Mouse (Mus musculus) T-helper 17 cell (primary cell): ENCODE data around the gene Scrn3.

Experiments
- in situ Hi-C, 2 experiments: fragments of 300-600 bp; cut with MboI, MseI; formaldehyde crosslinking; loops; 1 replicate in 1 of 2; 2 replicates in 1 of 2; pipeline ENCODE4 v1.15.1; 2025; ENCODE audit warnings: high pct_unique_total_duplicates in 2 of 2

Scrn3 gene

GRCm38 (mm10) chr2:73273249-73274118 lies 38.9 kb upstream of the Scrn3 start:
- in situ Hi-C loops, result loop anchor here in 1 of 2 experiments (10.0 kb wide), 1 partner anchor 289 kb away; the partner anchor contains the start of genes Gm11084 and Sp3

GRCm38 (mm10) chr2:73274119-73274920 lies 38.1 kb upstream of the Scrn3 start:
- in situ Hi-C loops, result loop anchor here in 1 of 2 experiments (10.0 kb wide), 1 partner anchor 290 kb away; the partner anchor contains the start of genes Gm11084 and Sp3

GRCm38 (mm10) chr2:73275261-73276040 lies 37.0 kb upstream of the Scrn3 start:
- in situ Hi-C loops, result loop anchor here (5.0 to 10.0 kb wide), 2 partner anchors 108 to 291 kb away; partner anchors contain the start of genes Gm11084 (in 1 of the 2) and Sp3 (in 1 of the 2)

GRCm38 (mm10) chr2:73276141-73276571 lies 36.2 kb upstream of the Scrn3 start:
- in situ Hi-C loops, result loop anchor here (5.0 to 10.0 kb wide), 2 partner anchors 109 to 291 kb away; partner anchors contain the start of genes Gm11084 (in 1 of the 2) and Sp3 (in 1 of the 2)

- in situ Hi-C loops, result loop anchor here (5.0 to 10.0 kb wide), 2 partner anchors 110 to 292 kb away; partner anchors contain the start of genes Gm11084 (in 1 of the 2) and Sp3 (in 1 of the 2)
Measured at GRCm38 (mm10) chr2:73277021-73277708, 35.2 kb upstream of the Scrn3 start.

GRCm38 (mm10) chr2:73277709-73278075 lies 34.7 kb upstream of the Scrn3 start:
- in situ Hi-C loops, result loop anchor here (5.0 to 10.0 kb wide), 2 partner anchors 110 to 293 kb away; partner anchors contain the start of genes Gm11084 (in 1 of the 2) and Sp3 (in 1 of the 2)

GRCm38 (mm10) chr2:73278131-73278854 lies 34.1 kb upstream of the Scrn3 start:
- in situ Hi-C loops, result loop anchor here (5.0 to 10.0 kb wide), 2 partner anchors 111 to 293 kb away; partner anchors contain the start of genes Gm11084 (in 1 of the 2) and Sp3 (in 1 of the 2)

GRCm38 (mm10) chr2:73278869-73279268 lies 33.5 kb upstream of the Scrn3 start:
- in situ Hi-C loops, result loop anchor here (5.0 to 10.0 kb wide), 2 partner anchors 112 to 294 kb away; partner anchors contain the start of genes Gm11084 (in 1 of the 2) and Sp3 (in 1 of the 2)

GRCm38 (mm10) chr2:73279271-73280038 lies 32.9 kb upstream of the Scrn3 start:
- in situ Hi-C loops, result loop anchor here (5.0 to 10.0 kb wide), 3 partner anchors 112 to 545 kb away; partner anchors contain the start of genes Gm11084 (in 1 of the 2) and Sp3 (in 1 of the 2)

GRCm38 (mm10) chr2:73280356-73281047 lies 31.9 kb upstream of the Scrn3 start:
- in situ Hi-C loops, result loop anchor here in 1 of 2 experiments (5.0 to 10.0 kb wide), 2 partner anchors 113 to 546 kb away; no protein-coding TSS in a partner anchor

- in situ Hi-C loops, result loop anchor here in 1 of 2 experiments (5.0 to 10.0 kb wide), 2 partner anchors 114 to 546 kb away; no protein-coding TSS in a partner anchor
Measured at GRCm38 (mm10) chr2:73281048-73281661, 31.2 kb upstream of the Scrn3 start.

- in situ Hi-C loops, result loop anchor here in 1 of 2 experiments (5.0 to 10.0 kb wide), 2 partner anchors 114 to 547 kb away; no protein-coding TSS in a partner anchor
Measured at GRCm38 (mm10) chr2:73281707-73282106, 30.7 kb upstream of the Scrn3 start.

- in situ Hi-C loops, result loop anchor here in 1 of 2 experiments (10.0 kb wide), 1 partner anchor 551 kb away; no protein-coding TSS in a partner anchor
Measured at GRCm38 (mm10) chr2:73285630-73286029, 26.8 kb upstream of the Scrn3 start.

- in situ Hi-C loops, result no loop called here
Measured at GRCm38 (mm10) chr2:73291130-73291529, 21.3 kb upstream of the Scrn3 start.

- in situ Hi-C loops, result loop anchor here in 1 of 2 experiments (5.0 kb wide), 1 partner anchor 97 kb away; no protein-coding TSS in a partner anchor
Measured at GRCm38 (mm10) chr2:73295023-73295422, 17.4 kb upstream of the Scrn3 start.

- in situ Hi-C loops, result loop anchor here in 1 of 2 experiments (5.0 kb wide), 1 partner anchor 94 kb away; no protein-coding TSS in a partner anchor
Measured at GRCm38 (mm10) chr2:73298154-73298553, 14.2 kb upstream of the Scrn3 start.
